Mouse (Mus musculus): ENCODE measurements around the gene B3gnt8. TPM values are rescaled to one million over a fixed set of nuclear protein-coding genes. Genes with fewer than 3 reads are reported as not detected.

The B3gnt8 gene
- polyA plus RNA-seq, 1 experiment from 2014 or later = 1.9 TPM

Other genes with a start within 250 kb of the B3gnt8 start
- 8.4 and 8.9 TPM in 2 replicates for gene Lipe, start 227.9 kb upstream of the B3gnt8 start, polyA plus RNA-seq (2016; fragmentation: Nextera tagmentation; extraction: Ambion mirVana)
- gene Cxcl17, start 213.8 kb upstream of the B3gnt8 start, polyA plus RNA-seq (2016; fragmentation: Nextera tagmentation; extraction: Ambion mirVana) = 0.54 and 0.91 TPM in 2 replicates
- 1.5 and 1.7 TPM in 2 replicates for gene Ceacam1, start 149.1 kb upstream of the B3gnt8 start, polyA plus RNA-seq (2016; fragmentation: Nextera tagmentation; extraction: Ambion mirVana)
- 0.08 TPM in 1 of 2 replicates, not detected in the other for gene Ceacam2, start 86.8 kb upstream of the B3gnt8 start, polyA plus RNA-seq (2016; fragmentation: Nextera tagmentation; extraction: Ambion mirVana)
- gene Erich4, start 10.8 kb upstream of the B3gnt8 start, polyA plus RNA-seq (2016; fragmentation: Nextera tagmentation; extraction: Ambion mirVana) = not detected in 2 replicates
- 34.1 and 35.2 TPM in 2 replicates for gene Dmac2, start 7.2 kb upstream of the B3gnt8 start, polyA plus RNA-seq (2016; fragmentation: Nextera tagmentation; extraction: Ambion mirVana)
- 63.0 and 66.4 TPM in 2 replicates for gene Bckdha, start 32.3 kb downstream of the B3gnt8 start, polyA plus RNA-seq (2016; fragmentation: Nextera tagmentation; extraction: Ambion mirVana)
- gene Exosc5, start 32.5 kb downstream of the B3gnt8 start, polyA plus RNA-seq (2016; fragmentation: Nextera tagmentation; extraction: Ambion mirVana) = 88.3 and 109 TPM in 2 replicates
- gene Tmem91, start 48.5 kb downstream of the B3gnt8 start, polyA plus RNA-seq (2016; fragmentation: Nextera tagmentation; extraction: Ambion mirVana) = 2.9 and 3.4 TPM in 2 replicates
- 33.0 and 37.7 TPM in 2 replicates for gene B9d2, start 54.1 kb downstream of the B3gnt8 start, polyA plus RNA-seq (2016; fragmentation: Nextera tagmentation; extraction: Ambion mirVana)
- 1.4 and 1.6 TPM in 2 replicates for gene Tgfb1, start 60.3 kb downstream of the B3gnt8 start, polyA plus RNA-seq (2016; fragmentation: Nextera tagmentation; extraction: Ambion mirVana)
- gene Ccdc97, start 92.4 kb downstream of the B3gnt8 start, polyA plus RNA-seq (2016; fragmentation: Nextera tagmentation; extraction: Ambion mirVana) = 31.5 and 32.3 TPM in 2 replicates
- 61.7 and 67.7 TPM in 2 replicates for gene Hnrnpul1, start 128.1 kb downstream of the B3gnt8 start, polyA plus RNA-seq (2016; fragmentation: Nextera tagmentation; extraction: Ambion mirVana)
- 19.4 and 28.1 TPM in 2 replicates for gene Axl, start 162.1 kb downstream of the B3gnt8 start, polyA plus RNA-seq (2016; fragmentation: Nextera tagmentation; extraction: Ambion mirVana)
- 1.0 and 1.1 TPM in 2 replicates for gene Cyp2s1, start 190.3 kb downstream of the B3gnt8 start, polyA plus RNA-seq (2016; fragmentation: Nextera tagmentation; extraction: Ambion mirVana)

Measured in limb, embryonic 10.5 days (tissue).